Mouse (Mus musculus) spleen, adult 2 months (tissue): ENCODE results near the gene B3galt4. TPM values are rescaled to one million over a fixed set of nuclear protein-coding genes. Genes with fewer than 3 reads are reported as not detected.
"Not testable (repeated sequence)": the region's sequence is repeated elsewhere in the genome, so short reads cannot be mapped to it uniquely, and the experiment has no call there.

Experiments used
- DNase-seq, 2 experiments: peaks; one replicate each; pipeline versions ENCODE4 v3.0.0 to v3.0.0-alpha.2; 2012 to 2021; ENCODE audit warnings: low spot score in 2 of 2, low read depth in 1 of 2
- H3K27ac ChIP-seq: fragments of 200-500 bp; 2 replicates; pipeline ENCODE4 v1.5.1; 2012; ENCODE audit warnings: low read length, inconsistent platforms; ENCODE audit not compliant: insufficient read depth
- H3K27me3 ChIP-seq: fragments of 200-500 bp; 2 replicates; pipeline ENCODE4 v1.6.1; 2012; ENCODE audit warnings: mild to moderate bottlenecking, moderate library complexity, low read length, inconsistent platforms; ENCODE audit not compliant: control insufficient read depth, insufficient read depth
- H3K36me3 ChIP-seq: fragments of 200-500 bp; 2 replicates; pipeline ENCODE4 v1.6.1; 2012; ENCODE audit warnings: mild to moderate bottlenecking, low read length, inconsistent platforms; ENCODE audit not compliant: control insufficient read depth, insufficient read depth
- H3K4me1 ChIP-seq: fragments of 200-500 bp; 2 replicates; pipeline ENCODE4 v1.6.1; 2011; ENCODE audit warnings: inconsistent platforms; ENCODE audit not compliant: control insufficient read depth, insufficient read depth, insufficient read length
- H3K4me3 ChIP-seq: fragments of 200-500 bp; 2 replicates; pipeline ENCODE4 v1.5.1; 2011; ENCODE audit warnings: mild to moderate bottlenecking, inconsistent platforms; ENCODE audit not compliant: insufficient read depth, insufficient read length; ENCODE audit errors: extremely low read depth
- CTCF ChIP-seq: fragments of 200-500 bp; IDR thresholded peaks from 2 replicates; pipeline ENCODE4 v1.5.1; 2011; ENCODE audit warnings: mild to moderate bottlenecking, inconsistent platforms; ENCODE audit not compliant: insufficient read depth, insufficient read length, insufficient replicate concordance; ENCODE audit errors: extremely low read depth
- POLR2A ChIP-seq: fragments of 200-500 bp; IDR thresholded peaks from 2 replicates; pipeline ENCODE4 v1.6.1; 2011; ENCODE audit warnings: low read depth, low read length, inconsistent platforms
- WGBS: fragments of 180-500 bp; shearing (Covaris S2); methylation state at CpG from one replicate; pipeline ENCODE4 v1.1.7; 2018; 5-methylcytosine and 5-hydroxymethylcytosine counted together
- polyA plus RNA-seq: library from polyadenylated mRNA; depleted of rRNA; stranded (reverse); fragments of >200 nt; gene quantifications from 2 replicates; pipeline ENCODE4 v1.2.3, GENCODE M21; 2012

B3galt4 gene
- polyA plus RNA-seq, 1 experiment = 18.9 TPM

- no peak for TF ChIP-seq POLR2A
- TF ChIP-seq CTCF = no peak
- H3K4me3 ChIP-seq = peak overlapping the region; percentile 90
- no peaks in the 10 kb centered on the region for H3K27me3 ChIP-seq
- WGBS = 8% methylated on average over 10 of the region's 10 CpGs
- peaks cover 30% of the 10 kb centered on the region for H3K36me3 ChIP-seq
- peak overlapping the region; percentile 95 for H3K27ac ChIP-seq
- DNase-seq = no peak
- H3K4me1 ChIP-seq = peaks cover 4% of the 10 kb centered on the region; the same call in 1 of the 2 replicates
These were observed 5.0 kb upstream of the B3galt4 start for GRCm38 (mm10) chr17:33956336-33956735.

- H3K4me1 ChIP-seq = peaks cover 8% of the 10 kb centered on the region; the same call in 1 of the 2 replicates
- peak; percentile 94 for TF ChIP-seq POLR2A
- TF ChIP-seq CTCF = no peak
- peak; percentile 90 to 99 for DNase-seq
- H3K27ac ChIP-seq = peak within 1 kb of the TSS; percentile 95
- peak within 1 kb of the TSS; percentile 90 for H3K4me3 ChIP-seq
- peaks cover 25% of the 10 kb centered on the region for H3K36me3 ChIP-seq
- no peaks in the 10 kb centered on the region for H3K27me3 ChIP-seq
- WGBS = under 1% methylated on average over 50 of the region's 50 CpGs
These were observed 4.4 kb upstream of the B3galt4 start, which contains the start of the genes Vps52 and Rps18 for GRCm38 (mm10) chr17:33955555-33956214. TSS of gene Vps52 (plus strand) at chr17:33955812. TSS of gene Rps18 (minus strand) at chr17:33956001.

DNA sequence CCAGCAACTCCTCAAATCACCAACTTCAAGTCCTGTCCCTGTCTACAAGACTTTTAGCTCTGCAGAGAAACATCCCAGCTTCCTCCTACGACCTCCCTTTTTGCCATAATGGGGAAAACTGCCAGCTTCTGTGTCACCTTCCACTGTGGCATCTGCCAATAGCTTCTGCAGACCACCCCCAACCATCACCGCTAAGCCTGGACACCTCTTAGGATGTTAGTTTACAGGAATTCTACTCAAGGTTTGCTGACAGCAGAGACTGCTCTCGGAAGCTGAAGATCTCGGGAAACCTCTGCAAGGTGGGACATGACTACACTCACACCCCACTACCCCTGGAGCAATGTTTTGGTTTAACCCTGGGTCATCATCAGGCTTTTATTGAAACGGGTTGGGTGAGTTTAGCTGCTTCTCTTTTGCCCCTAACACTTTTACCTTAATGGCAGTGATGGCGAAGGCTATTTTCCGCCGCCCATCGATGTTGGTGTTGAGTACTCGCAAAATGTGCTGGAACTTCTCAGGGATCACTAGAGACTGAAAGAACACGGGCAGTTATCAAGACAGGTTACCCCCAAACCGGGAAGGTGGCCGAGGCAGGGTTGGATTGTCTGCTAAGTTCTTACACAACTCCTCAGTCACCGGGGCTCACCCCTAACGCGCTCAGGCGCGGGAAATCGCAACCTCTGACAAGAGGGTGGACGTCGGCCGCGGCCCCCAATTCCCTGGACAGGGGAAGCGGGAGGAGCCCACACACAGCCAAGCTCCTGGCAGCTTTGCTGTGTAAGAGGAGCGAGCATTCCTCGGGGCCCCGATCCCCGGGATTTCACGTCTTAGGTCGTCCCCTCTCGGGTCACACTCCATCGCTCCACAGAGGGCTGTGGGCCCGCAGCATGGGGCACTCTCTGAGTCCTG, 3.6 kb upstream of the B3galt4 start:
- 2% methylated on average over 33 of the region's 33 CpGs for WGBS
- TF ChIP-seq CTCF (no peak), POLR2A (no peak)
- H3K27ac ChIP-seq = peak overlapping the region; percentile 81
- no peaks in the 10 kb centered on the region for H3K27me3 ChIP-seq
- H3K36me3 ChIP-seq = peaks cover 21% of the 10 kb centered on the region
- DNase-seq = no peak
- H3K4me1 ChIP-seq = peaks cover 11% of the 10 kb centered on the region; the same call in 1 of the 2 replicates
- H3K4me3 ChIP-seq = peak overlapping the region; percentile 85

DNA sequence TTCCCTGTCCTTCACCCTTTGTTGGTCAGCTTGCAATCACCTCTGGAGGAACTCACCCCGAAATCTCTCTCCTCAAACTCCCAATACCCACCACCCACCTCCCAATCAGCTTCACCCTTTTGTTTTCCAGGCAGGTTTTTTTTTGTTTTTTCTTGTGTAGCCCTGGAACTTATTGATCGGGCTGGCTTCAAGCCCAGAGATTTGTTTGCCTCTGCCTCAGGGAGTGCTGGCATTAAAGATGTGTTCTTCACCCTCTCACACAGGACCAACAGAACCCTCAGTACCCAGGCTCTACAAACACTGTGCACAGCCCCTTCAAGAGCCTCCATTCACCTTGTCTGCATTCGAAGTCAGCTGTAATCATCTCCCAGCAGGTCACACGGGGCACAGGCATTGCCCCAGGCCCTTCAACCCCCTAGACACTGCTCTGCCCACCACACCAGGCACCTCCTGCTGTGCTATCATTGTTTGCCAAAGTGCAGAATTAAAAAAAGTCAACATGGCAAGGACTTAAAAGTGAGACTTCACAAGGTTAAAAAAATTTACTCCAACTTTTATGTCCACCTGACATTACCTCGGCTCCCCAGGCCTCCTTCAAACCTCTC, 2.8 kb upstream of the B3galt4 start:
- H3K27me3 ChIP-seq = no peaks in the 10 kb centered on the region
- H3K27ac ChIP-seq = no peak overlapping the region
- peaks cover 14% of the 10 kb centered on the region; the same call in 1 of the 2 replicates for H3K4me1 ChIP-seq
- TF ChIP-seq CTCF = no peak
- TF ChIP-seq POLR2A = no peak
- DNase-seq = no peak
- H3K36me3 ChIP-seq = peaks cover 14% of the 10 kb centered on the region
- H3K4me3 ChIP-seq = peak overlapping the region; percentile 85; the same call in 1 of the 2 replicates
- WGBS = 41% methylated on average over 5 of the region's 5 CpGs

- DNase-seq = no peak
- H3K4me1 ChIP-seq = peaks cover 18% of the 10 kb centered on the region
- H3K27me3 ChIP-seq = no peaks in the 10 kb centered on the region
- 74% methylated on average over 3 of the region's 3 CpGs for WGBS
- peaks cover 15% of the 10 kb centered on the region for H3K36me3 ChIP-seq
- no peak overlapping the region for H3K4me3 ChIP-seq
- no peak for TF ChIP-seq POLR2A
- no peak for TF ChIP-seq CTCF
- no peak overlapping the region for H3K27ac ChIP-seq
These were observed 2.0 kb upstream of the B3galt4 start for GRCm38 (mm10) chr17:33953310-33953709.

DNA sequence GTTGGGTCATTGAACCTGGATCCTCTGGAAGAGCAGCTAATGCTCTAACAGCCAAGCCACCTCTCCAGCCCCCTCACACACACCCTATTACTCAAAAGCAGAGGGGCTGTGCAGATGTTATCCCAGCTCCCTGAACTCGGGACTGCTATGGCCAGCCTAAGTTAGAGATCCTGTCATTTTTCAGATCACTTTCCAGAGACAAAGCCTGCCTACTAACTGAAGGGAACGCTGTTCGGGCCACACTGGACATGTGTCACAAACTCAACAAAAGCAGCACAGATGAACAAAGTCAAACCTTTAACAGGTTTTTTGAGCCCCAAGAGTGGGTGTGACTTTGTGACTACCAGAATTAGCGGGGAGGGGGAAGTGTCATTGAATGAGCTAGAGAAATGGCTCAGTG, 1.6 kb upstream of the B3galt4 start:
- no peak overlapping the region for H3K27ac ChIP-seq
- DNase-seq = no peak
- H3K27me3 ChIP-seq = no peaks in the 10 kb centered on the region
- H3K4me3 ChIP-seq = no peak overlapping the region
- peaks cover 21% of the 10 kb centered on the region for H3K4me1 ChIP-seq
- TF ChIP-seq POLR2A (no peak), CTCF (no peak)
- WGBS = 86% methylated on average over 4 of the region's 4 CpGs
- peaks cover 18% of the 10 kb centered on the region for H3K36me3 ChIP-seq

DNA sequence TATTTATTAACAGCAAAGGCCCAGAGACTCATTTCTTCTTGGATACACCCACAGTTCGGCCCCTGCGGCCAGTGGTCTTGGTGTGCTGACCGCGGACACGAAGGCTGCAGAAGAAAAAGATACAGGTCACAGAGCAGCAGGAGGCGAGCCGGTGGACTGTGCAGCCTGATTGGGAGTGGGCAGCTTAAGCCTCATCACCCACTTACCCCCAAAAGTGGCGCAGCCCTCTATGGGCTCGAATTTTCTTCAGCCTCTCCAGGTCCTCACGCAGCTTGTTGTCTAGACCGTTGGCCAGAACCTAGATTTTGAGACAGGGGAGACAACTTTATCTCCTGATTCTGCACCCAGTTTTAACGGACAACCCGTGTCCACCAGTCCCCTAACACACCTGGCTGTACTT, 727 bp upstream of the B3galt4 start:
- WGBS = 82% methylated on average over 13 of the region's 13 CpGs
- not testable (repeated sequence) for H3K4me3 ChIP-seq, H3K27me3 ChIP-seq, DNase-seq, H3K27ac ChIP-seq
- Histone ChIP-seq H3K4me1 (peaks cover 21% of the 10 kb centered on the region), H3K36me3 (peaks cover 18% of the 10 kb centered on the region)
